26 mouse cellular contexts compared by ENCODE assay signal in genomic region chr9:98963661-98964060, GRCm38 (mm10). TPM values are rescaled to one million over a fixed set of nuclear protein-coding genes. Genes with fewer than 3 reads are reported as not detected.
DNase-seq lines count a peak whose midpoint lies in the region; ATAC-seq and TF ChIP-seq lines count a peak whose summit lies in the region.
"Had no signal": no experiment of that assay in that cellular context is flagged by ENCODE, and none has a peak within 500 bp of the region (broad histone marks: within the 10 kb centered on the region; RNA-seq: fewer than 3 reads in every experiment).

No protein-coding gene starts in this region.

- no peaks in the 10 kb centered on the region for H3K9me3 ChIP-seq in hindbrain, embryonic 11.5 days (ENCODE audit: control insufficient read depth, low read length)
- H3K9me3 ChIP-seq in hindbrain, postnatal 0 days (ENCODE audit: low read length), result no peaks in the 10 kb centered on the region
- no peaks in the 10 kb centered on the region; the same call in 1 of the 2 replicates for H3K9me3 ChIP-seq in embryonic facial prominence, embryonic 10.5 days
- no peaks in the 10 kb centered on the region for H3K9me3 ChIP-seq in neural tube, embryonic 11.5 days (ENCODE audit: control insufficient read depth, low read length)
- H3K9me3 ChIP-seq: embryonic facial prominence, embryonic 12.5 days; heart, embryonic 15.5 days; intestine, embryonic 15.5 days had no signal

- DNase-seq in embryo, embryonic 10.5 days (ENCODE audit: low spot score), result peak; percentile 43
- no peak for DNase-seq in embryo, embryonic 10 days (ENCODE audit: low spot score)
- DNase-seq in hindbrain, embryonic 11.5 days (ENCODE audit: low spot score), result peak; percentile 54
- DNase-seq in hindbrain, postnatal 0 days (ENCODE audit: low spot score), result no peak
- peak; percentile 46 for DNase-seq in embryonic facial prominence, embryonic 10.5 days (ENCODE audit: low spot score)
- DNase-seq in neural tube, embryonic 11.5 days (ENCODE audit: low spot score), result peak; percentile 36
- DNase-seq in left cerebral cortex, adult 8-10 months (ENCODE audit: low spot score in 2 of 2), result no peak
- DNase-seq: adrenal gland, postnatal 10 days; B cell, adult 2 months; cerebellum, adult 11 months; cerebellum, adult 8-10 months; cerebellum, postnatal 14 days; gastrocnemius, postnatal 14 days; heart, adult 2 months; heart, postnatal 14 days had no signal

- no peaks in the 10 kb centered on the region for H3K36me3 ChIP-seq in hindbrain, embryonic 11.5 days (ENCODE audit: control insufficient read depth, insufficient read depth, low read length)
- H3K36me3 ChIP-seq in hindbrain, postnatal 0 days (ENCODE audit: insufficient read depth, low read length), result no peaks in the 10 kb centered on the region
- no peaks in the 10 kb centered on the region for H3K36me3 ChIP-seq in embryonic facial prominence, embryonic 10.5 days (replicated peaks)
- no peaks in the 10 kb centered on the region for H3K36me3 ChIP-seq in neural tube, embryonic 11.5 days (ENCODE audit: control insufficient read depth, insufficient read depth, low read length)
- H3K36me3 ChIP-seq: embryonic facial prominence, embryonic 12.5 days; G1E; heart, embryonic 15.5 days; intestine, embryonic 15.5 days had no signal

- no peak overlapping the region for H3K4me3 ChIP-seq in hindbrain, embryonic 11.5 days (ENCODE audit: low read depth, low read length)
- H3K4me3 ChIP-seq in hindbrain, postnatal 0 days (ENCODE audit: low read length), result no peak overlapping the region
- H3K4me3 ChIP-seq in embryonic facial prominence, embryonic 10.5 days, result 0 out of 2 replicates have a peak overlapping the region, but pooled peaks have one; percentile 5
- H3K4me3 ChIP-seq in neural tube, embryonic 11.5 days (ENCODE audit: low read depth, low read length), result no peak overlapping the region
- H3K4me3 ChIP-seq: embryonic facial prominence, embryonic 12.5 days; heart, adult 2 months; heart, embryonic 15.5 days; intestine, embryonic 15.5 days had no signal

- peaks cover 81% of the 10 kb centered on the region for H3K27me3 ChIP-seq in hindbrain, embryonic 11.5 days (ENCODE audit: control insufficient read depth, insufficient read depth, low read length)
- H3K27me3 ChIP-seq in hindbrain, postnatal 0 days (ENCODE audit: insufficient read depth, low read length), result peaks cover 74% of the 10 kb centered on the region
- peaks cover 100% of the 10 kb centered on the region for H3K27me3 ChIP-seq in embryonic facial prominence, embryonic 10.5 days (replicated peaks; ENCODE audit: low read depth, poor library complexity, severe bottlenecking)
- H3K27me3 ChIP-seq in neural tube, embryonic 11.5 days (ENCODE audit: control insufficient read depth, insufficient read depth, low read length), result peaks cover 79% of the 10 kb centered on the region

- H3K27ac ChIP-seq in hindbrain, embryonic 11.5 days (ENCODE audit: low read depth, low read length), result no peak overlapping the region
- H3K27ac ChIP-seq in hindbrain, postnatal 0 days, result no peak overlapping the region
- no peak overlapping the region for H3K27ac ChIP-seq in embryonic facial prominence, embryonic 10.5 days (replicated peaks)
- H3K27ac ChIP-seq in neural tube, embryonic 11.5 days (ENCODE audit: low read depth, low read length), result no peak overlapping the region
- H3K27ac ChIP-seq: embryonic facial prominence, embryonic 12.5 days; heart, adult 2 months; heart, embryonic 15.5 days; intestine, embryonic 15.5 days had no signal

- no peaks in the 10 kb centered on the region for H3K4me1 ChIP-seq in hindbrain, embryonic 11.5 days (replicated peaks; ENCODE audit: control insufficient read depth, insufficient read depth, low read length)
- H3K4me1 ChIP-seq in hindbrain, postnatal 0 days (ENCODE audit: insufficient read depth, low read length), result no peaks in the 10 kb centered on the region
- peaks cover 33% of the 10 kb centered on the region for H3K4me1 ChIP-seq in embryonic facial prominence, embryonic 10.5 days
- H3K4me1 ChIP-seq in neural tube, embryonic 11.5 days (ENCODE audit: control insufficient read depth, insufficient read depth, low read length), result no peaks in the 10 kb centered on the region
- H3K4me1 ChIP-seq: intestine, embryonic 15.5 days had no signal

- no peak for ATAC-seq in hindbrain, embryonic 11.5 days (ENCODE audit: low FRiP score)
- no peak for ATAC-seq in hindbrain, postnatal 0 days
- ATAC-seq in neural tube, embryonic 11.5 days (ENCODE audit: insufficient read depth, low FRiP score, low TSS enrichment), result no peak
- ATAC-seq: CD4-positive, CD25-positive, alpha-beta regulatory T cell, adult 4 months; forebrain, embryonic 16.5 days; hindbrain, embryonic 16.5 days; intestine, embryonic 15.5 days had no signal

- no peak overlapping the region for H3K4me2 ChIP-seq in hindbrain, embryonic 11.5 days (replicated peaks; ENCODE audit: low read depth, low read length)
- no peak overlapping the region for H3K4me2 ChIP-seq in hindbrain, postnatal 0 days (ENCODE audit: low read depth, low read length)
- H3K4me2 ChIP-seq in neural tube, embryonic 11.5 days (ENCODE audit: low read depth), result no peak overlapping the region
- H3K4me2 ChIP-seq: embryonic facial prominence, embryonic 12.5 days; heart, embryonic 11.5 days; heart, embryonic 15.5 days; intestine, embryonic 15.5 days had no signal

- WGBS in hindbrain, embryonic 11.5 days, result 4% methylated on average over 18 of the region's 18 CpGs
- WGBS in hindbrain, postnatal 0 days, result 3% methylated on average over 18 of the region's 18 CpGs
- 3% methylated on average over 18 of the region's 18 CpGs for WGBS in embryonic facial prominence, embryonic 10.5 days
- 5% methylated on average over 18 of the region's 18 CpGs for WGBS in neural tube, embryonic 11.5 days

- no peak overlapping the region for H3K9ac ChIP-seq in hindbrain, embryonic 11.5 days (ENCODE audit: low read depth, low read length)
- H3K9ac ChIP-seq in hindbrain, postnatal 0 days (replicated peaks; ENCODE audit: low read length), result no peak overlapping the region
- H3K9ac ChIP-seq in neural tube, embryonic 11.5 days (ENCODE audit: low read length), result no peak overlapping the region
- H3K9ac ChIP-seq: embryonic facial prominence, embryonic 12.5 days; heart, embryonic 15.5 days; intestine, embryonic 15.5 days had no signal

- no peak for TF ChIP-seq CTCF in hindbrain, postnatal 0 days (IDR thresholded peaks at IDR 0.05; ENCODE audit: low read depth)

RNA-seq across cellular contexts. Expression of gene Foxl2, which starts 8.6 kb away (rescaled TPM):
- polyA plus RNA-seq in hindbrain, embryonic 11.5 days (2014; fragmentation: Nextera tagmentation; extraction: Ambion mirVana), result 1.0 and 1.3 TPM in 2 replicates
- total RNA-seq in hindbrain, postnatal 0 days (2014; rRNA removed), result 0.04 and 0.05 TPM in 2 replicates
- polyA plus RNA-seq in hindbrain, postnatal 0 days (2015; fragmentation: Nextera tagmentation; extraction: Ambion mirVana), result 0.28 and 0.57 TPM in 2 replicates
- 1.9 and 2.4 TPM in 2 replicates for polyA plus RNA-seq in embryonic facial prominence, embryonic 10.5 days (2016; fragmentation: Nextera tagmentation; extraction: Ambion mirVana)
- 0.30 and 0.36 TPM in 2 replicates for polyA plus RNA-seq in neural tube, embryonic 11.5 days (2014; fragmentation: Nextera tagmentation; extraction: Ambion mirVana)
- total RNA-seq in left cerebral cortex, adult 8-10 months (2022), result 1 to 10 TPM in 1 of 4 experiments, under 1 TPM in 3; 0.72 to 1.1 (median 0.90) TPM
- total RNA-seq: adrenal gland, postnatal 10 days; adrenal gland, postnatal 4 days; common myeloid progenitor, adult 5-6 weeks; G1E; gastrocnemius, postnatal 14 days; heart, adult 2 months; heart, postnatal 14 days; hematopoietic stem cell, adult 5-6 weeks had no signal
- polyA plus RNA-seq: CD4-positive, CD25-positive, alpha-beta regulatory T cell, adult 4 months; G1E; heart, adult 2 months; heart, embryonic 11.5 days; heart, embryonic 15.5 days; intestine, embryonic 15.5 days had no signal

RNA-seq across cellular contexts. Expression of gene Faim, which starts 22.5 kb away (rescaled TPM):
- polyA plus RNA-seq in hindbrain, embryonic 11.5 days (2014; fragmentation: Nextera tagmentation; extraction: Ambion mirVana), result 92.0 and 96.3 TPM in 2 replicates
- 31.3 and 32.1 TPM in 2 replicates for total RNA-seq in hindbrain, postnatal 0 days (2014; rRNA removed)
- 116 and 123 TPM in 2 replicates for polyA plus RNA-seq in hindbrain, postnatal 0 days (2015; fragmentation: Nextera tagmentation; extraction: Ambion mirVana)
- polyA plus RNA-seq in embryonic facial prominence, embryonic 10.5 days (2016; fragmentation: Nextera tagmentation; extraction: Ambion mirVana), result 58.1 and 61.8 TPM in 2 replicates
- polyA plus RNA-seq in neural tube, embryonic 11.5 days (2014; fragmentation: Nextera tagmentation; extraction: Ambion mirVana), result 75.0 and 76.5 TPM in 2 replicates
- total RNA-seq in left cerebral cortex, adult 8-10 months (2022), result 10 to 100 TPM; 27.0 to 36.2 (median 30.2) TPM

Comparison
In these comparisons a context has a peak if more than half of its experiments do, and no peak if none do; other contexts are left out.
1. DNase-seq: peak in embryo, embryonic 10.5 days (single experiment), hindbrain, embryonic 11.5 days (single experiment), embryonic facial prominence, embryonic 10.5 days (single experiment) and neural tube, embryonic 11.5 days (single experiment); none in embryo, embryonic 10 days (single experiment), hindbrain, postnatal 0 days (single experiment) and left cerebral cortex, adult 8-10 months (0 of 2).